Mouse (Mus musculus): ENCODE measurements around the gene Flnb. TPM values are rescaled to one million over a fixed set of nuclear protein-coding genes. Genes with fewer than 3 reads are reported as not detected.

Flnb gene
- polyA plus RNA-seq, 1 experiment from 2014 or later, result 22.7 TPM

DNA sequence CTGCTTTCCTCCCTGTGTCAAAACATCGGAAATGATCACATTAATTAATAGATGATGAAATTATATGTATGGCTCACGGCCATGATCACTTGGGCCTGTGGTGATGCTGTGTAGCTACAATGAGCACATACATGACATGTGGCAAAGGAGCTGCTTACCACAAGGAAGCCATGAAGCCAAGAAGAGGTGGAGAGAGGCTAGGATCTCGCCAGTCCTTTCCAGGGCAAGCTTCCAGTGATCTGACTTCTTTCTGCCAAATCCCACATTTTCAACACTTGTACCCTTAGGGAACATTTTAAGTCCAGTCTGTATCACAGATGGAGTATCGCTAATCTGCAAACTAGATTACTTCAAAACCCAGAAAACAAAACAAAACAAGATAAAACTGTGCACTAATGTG lies 67.1 kb downstream of the Flnb start:
- WGBS, result 78% methylated on average over 4 of the region's 4 CpGs
- Histone ChIP-seq H3K36me3 (peaks cover 55% of the 10 kb centered on the region), H3K27ac (replicated peaks) (no peak overlapping the region), H3K27me3 (no peaks in the 10 kb centered on the region), H3K4me3 (replicated peaks) (no peak overlapping the region), H3K9ac (no peak overlapping the region), H3K4me2 (replicated peaks) (no peak overlapping the region), H3K4me1 (peaks cover 21% of the 10 kb centered on the region), H3K9me3 (replicated peaks) (no peaks in the 10 kb centered on the region)
- ATAC-seq (ENCODE audit: insufficient number of reproducible peaks, low FRiP score, low TSS enrichment, low read depth), result no peak

DNA sequence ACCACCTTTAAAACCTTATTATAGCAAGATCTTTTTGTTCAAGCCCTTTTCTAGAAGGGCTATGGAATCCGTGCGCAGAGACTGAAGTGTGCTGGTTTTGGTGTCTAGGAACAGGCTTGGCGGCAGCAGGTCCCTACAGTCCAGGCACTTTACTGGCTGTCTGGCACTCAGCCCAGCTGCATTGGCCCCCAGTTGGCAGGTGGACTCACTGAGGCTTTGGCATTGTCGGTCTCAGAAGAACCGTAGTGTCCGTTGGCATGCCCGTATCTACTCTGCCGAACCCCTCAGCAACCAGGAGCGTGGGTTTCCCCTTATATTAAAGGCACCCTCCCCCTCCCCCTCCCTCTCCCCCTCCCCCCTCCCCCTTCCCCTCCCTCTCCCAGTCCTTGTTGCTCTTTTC lies 67.8 kb downstream of the Flnb start:
- Histone ChIP-seq H3K27ac (replicated peaks) (no peak overlapping the region), H3K4me2 (replicated peaks) (no peak overlapping the region), H3K9me3 (replicated peaks) (no peaks in the 10 kb centered on the region), H3K36me3 (peaks cover 52% of the 10 kb centered on the region), H3K9ac (no peak overlapping the region), H3K4me3 (replicated peaks) (no peak overlapping the region), H3K4me1 (peaks cover 23% of the 10 kb centered on the region), H3K27me3 (no peaks in the 10 kb centered on the region)
- ATAC-seq (ENCODE audit: insufficient number of reproducible peaks, low FRiP score, low TSS enrichment, low read depth), result no peak
- WGBS, result 84% methylated on average over 9 of the region's 9 CpGs

DNA sequence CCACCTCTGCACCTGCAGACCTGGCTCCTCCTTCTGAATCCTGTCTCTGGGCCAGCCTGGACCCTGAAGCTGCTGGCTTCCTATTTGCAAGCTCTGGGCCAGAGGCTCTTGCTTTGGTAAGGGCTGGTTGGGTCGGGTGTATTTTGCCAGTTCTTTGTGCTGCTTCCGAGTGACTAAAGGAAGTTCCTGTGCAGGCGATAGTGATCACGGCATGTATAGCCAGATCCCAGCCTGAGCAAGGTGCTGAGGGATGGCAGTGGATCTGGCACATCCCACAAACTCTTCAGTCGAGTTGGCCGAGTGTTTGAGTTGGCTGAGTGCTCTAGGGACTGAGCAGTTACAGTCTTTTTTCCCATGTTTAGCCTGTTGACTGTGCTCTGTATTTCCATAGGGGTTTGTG lies 68.3 kb downstream of the Flnb start:
- no peak overlapping the region for H3K27ac ChIP-seq (replicated peaks)
- ATAC-seq (ENCODE audit: insufficient number of reproducible peaks, low FRiP score, low TSS enrichment, low read depth), result no peak

DNA sequence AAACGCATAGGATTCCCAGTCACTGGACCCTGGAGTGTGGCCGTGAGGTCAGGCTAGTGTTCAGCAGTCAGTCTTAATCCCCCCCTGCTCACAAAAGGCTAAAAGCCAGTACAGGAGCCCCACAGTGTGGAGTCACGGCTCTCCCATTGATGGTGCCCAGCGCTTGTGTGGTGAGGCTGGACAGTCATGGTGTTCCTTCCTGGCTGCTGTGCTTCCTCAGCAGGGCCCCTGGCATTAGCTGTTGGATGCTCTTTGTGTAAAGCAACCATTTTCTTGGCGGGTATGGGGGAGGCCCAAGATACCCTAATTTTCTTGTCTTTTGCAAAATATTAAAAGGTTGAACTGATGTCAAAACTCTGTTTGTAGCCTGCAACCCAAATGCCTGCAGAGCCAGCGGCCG lies 69.4 kb downstream of the Flnb start:
- H3K9me3 ChIP-seq (replicated peaks), result no peaks in the 10 kb centered on the region
- ATAC-seq (ENCODE audit: insufficient number of reproducible peaks, low FRiP score, low TSS enrichment, low read depth), result no peak
- H3K4me2 ChIP-seq (replicated peaks), result no peak overlapping the region
- H3K4me3 ChIP-seq (replicated peaks), result no peak overlapping the region
- peaks cover 54% of the 10 kb centered on the region for H3K36me3 ChIP-seq
- H3K27ac ChIP-seq (replicated peaks), result no peak overlapping the region
- no peaks in the 10 kb centered on the region for H3K27me3 ChIP-seq
- no peak overlapping the region for H3K9ac ChIP-seq
- H3K4me1 ChIP-seq, result peaks cover 23% of the 10 kb centered on the region
- WGBS, result 90% methylated on average over 7 of the region's 7 CpGs

More for the DNA sequence above, 68.3 kb downstream of the Flnb start:
- peaks cover 56% of the 10 kb centered on the region for H3K36me3 ChIP-seq
- no peak overlapping the region for H3K4me2 ChIP-seq (replicated peaks)
- H3K4me3 ChIP-seq (replicated peaks), result no peak overlapping the region
- H3K4me1 ChIP-seq, result peaks cover 23% of the 10 kb centered on the region
- H3K9ac ChIP-seq, result no peak overlapping the region
- WGBS, result 84% methylated on average over 6 of the region's 6 CpGs
- H3K27me3 ChIP-seq, result no peaks in the 10 kb centered on the region
- no peaks in the 10 kb centered on the region for H3K9me3 ChIP-seq (replicated peaks)

DNA sequence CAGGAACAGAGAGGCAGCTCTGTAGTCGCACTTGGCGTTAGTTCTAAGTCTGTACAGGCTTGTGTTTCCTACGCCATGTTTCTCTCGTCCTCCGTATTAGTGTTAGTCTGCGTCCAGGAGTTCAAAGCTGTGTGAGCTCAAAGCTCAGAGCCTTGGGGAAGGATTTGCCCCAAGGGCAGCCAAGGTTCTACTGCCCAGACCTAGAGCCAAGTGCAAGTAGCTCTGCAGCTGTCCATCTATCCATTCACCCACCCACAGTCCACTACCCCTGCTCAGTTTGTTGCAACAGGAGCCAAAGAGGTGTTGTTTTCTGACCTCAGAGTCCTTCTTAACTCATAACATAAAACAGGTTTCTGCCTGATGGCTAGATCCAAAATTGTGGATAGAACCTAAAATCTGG lies 70.5 kb downstream of the Flnb start:
- 74% methylated on average over 6 of the region's 6 CpGs for WGBS
- Histone ChIP-seq H3K27ac (replicated peaks) (peak overlapping the region; percentile 94), H3K4me3 (replicated peaks) (no peak overlapping the region), H3K36me3 (peaks cover 55% of the 10 kb centered on the region), H3K4me2 (replicated peaks) (no peak overlapping the region), H3K9me3 (replicated peaks) (no peaks in the 10 kb centered on the region), H3K4me1 (peaks cover 23% of the 10 kb centered on the region), H3K9ac (no peak overlapping the region), H3K27me3 (no peaks in the 10 kb centered on the region)
- ATAC-seq (ENCODE audit: insufficient number of reproducible peaks, low FRiP score, low TSS enrichment, low read depth), result no peak

DNA sequence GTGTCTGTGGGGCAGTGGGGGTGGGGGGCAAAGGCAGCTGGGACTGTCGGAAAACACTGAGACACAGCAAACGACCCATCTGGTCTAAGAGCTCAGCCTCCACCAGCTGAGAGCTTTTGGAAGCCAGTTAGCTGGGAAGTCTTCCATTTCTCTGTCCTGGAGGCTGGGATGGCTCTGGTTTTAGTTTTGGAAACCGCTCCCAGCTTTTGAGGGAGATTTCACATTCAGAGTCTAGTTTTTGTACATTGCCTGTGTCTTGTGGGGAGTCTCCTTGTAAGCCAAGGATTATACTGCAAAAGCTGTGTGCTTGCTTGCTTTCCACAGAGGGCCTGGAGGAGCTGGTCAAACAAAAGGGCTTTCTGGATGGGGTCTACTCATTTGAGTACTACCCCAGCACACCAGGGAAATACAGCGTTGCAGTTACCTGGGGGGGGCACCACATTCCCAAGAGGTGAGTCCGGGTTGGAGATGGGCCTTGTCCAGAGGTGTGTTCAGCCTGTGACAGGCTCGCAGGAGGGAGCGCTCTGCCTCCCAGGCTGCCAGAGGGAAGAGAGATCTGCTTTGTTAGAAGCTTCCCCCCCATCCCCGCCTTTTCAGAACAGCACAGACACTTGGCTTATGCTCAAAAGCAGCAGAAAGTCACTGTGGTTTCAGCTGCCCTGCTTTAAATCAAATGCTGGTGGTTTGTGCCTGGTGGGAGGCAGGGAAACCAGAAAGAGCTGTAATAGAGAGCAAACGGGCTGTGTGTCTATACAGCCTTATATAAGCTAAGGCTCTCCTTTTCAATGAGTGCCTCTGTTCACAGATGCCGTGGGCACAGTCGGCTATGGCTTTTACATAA lies 71.3 kb downstream of the Flnb start:
- H3K9ac ChIP-seq, result no peak overlapping the region
- H3K36me3 ChIP-seq, result peaks cover 56% of the 10 kb centered on the region
- ATAC-seq (ENCODE audit: insufficient number of reproducible peaks, low FRiP score, low TSS enrichment, low read depth), result peak; percentile 83

DNA sequence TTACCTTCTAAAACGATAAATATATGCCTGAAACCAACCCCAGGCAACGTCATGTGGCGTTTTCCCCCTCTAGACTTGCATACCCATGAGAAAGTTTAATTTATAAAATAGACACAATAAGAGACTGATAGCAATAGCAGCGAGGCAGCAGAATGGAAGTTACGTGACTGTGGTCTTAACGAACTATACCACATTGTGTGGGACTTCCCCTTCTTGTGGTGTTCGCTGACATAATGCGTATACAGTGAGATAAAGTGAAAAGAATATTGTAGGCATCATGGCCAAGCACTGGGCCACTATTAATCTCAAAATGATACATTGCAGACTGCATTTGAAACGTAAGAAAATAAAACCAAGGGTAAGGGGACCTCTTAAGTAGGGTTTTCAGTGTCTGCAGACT lies 72.1 kb downstream of the Flnb start:
- Histone ChIP-seq H3K4me3 (replicated peaks) (no peak overlapping the region), H3K27me3 (no peaks in the 10 kb centered on the region), H3K27ac (replicated peaks) (peak overlapping the region; percentile 94), H3K9ac (no peak overlapping the region), H3K9me3 (replicated peaks) (no peaks in the 10 kb centered on the region), H3K36me3 (peaks cover 56% of the 10 kb centered on the region), H3K4me2 (replicated peaks) (no peak overlapping the region), H3K4me1 (peaks cover 23% of the 10 kb centered on the region)
- no peak for ATAC-seq (ENCODE audit: insufficient number of reproducible peaks, low FRiP score, low TSS enrichment, low read depth)
- WGBS, result 59% methylated on average over 9 of the region's 9 CpGs

More for the DNA sequence above, 71.3 kb downstream of the Flnb start:
- Histone ChIP-seq H3K9me3 (replicated peaks) (no peaks in the 10 kb centered on the region), H3K27ac (replicated peaks) (peak overlapping the region; percentile 94), H3K27me3 (no peaks in the 10 kb centered on the region), H3K4me1 (peaks cover 23% of the 10 kb centered on the region), H3K4me2 (replicated peaks) (0 out of 2 replicates have a peak overlapping the region, but pooled peaks have one; percentile 19), H3K4me3 (replicated peaks) (no peak overlapping the region)
- 35% methylated on average over 11 of the region's 11 CpGs for WGBS

DNA sequence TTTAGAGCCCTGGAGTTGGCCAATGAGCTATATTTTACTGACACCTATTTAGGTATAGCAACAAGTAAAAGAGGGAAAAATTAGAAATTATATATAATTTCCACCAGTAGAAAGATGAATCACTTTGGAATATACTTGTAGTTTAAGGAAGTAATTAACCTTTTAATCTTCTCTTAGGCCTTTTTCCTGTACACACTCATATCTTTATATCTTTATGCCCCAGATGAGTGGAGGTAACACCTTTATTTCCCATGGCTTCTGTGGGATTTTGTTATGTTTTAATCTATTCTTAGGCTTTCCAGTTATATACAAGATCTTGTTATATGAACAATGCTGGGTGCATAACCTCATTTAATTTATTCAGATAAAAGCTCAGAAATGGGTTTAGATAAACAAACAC lies 73.6 kb downstream of the Flnb start:
- Histone ChIP-seq H3K4me1 (peaks cover 26% of the 10 kb centered on the region), H3K4me2 (replicated peaks) (no peak overlapping the region), H3K27ac (replicated peaks) (no peak overlapping the region), H3K4me3 (replicated peaks) (no peak overlapping the region), H3K27me3 (no peaks in the 10 kb centered on the region), H3K9ac (no peak overlapping the region), H3K36me3 (peaks cover 57% of the 10 kb centered on the region), H3K9me3 (replicated peaks) (no peaks in the 10 kb centered on the region)
- ATAC-seq (ENCODE audit: insufficient number of reproducible peaks, low FRiP score, low TSS enrichment, low read depth), result no peak

DNA sequence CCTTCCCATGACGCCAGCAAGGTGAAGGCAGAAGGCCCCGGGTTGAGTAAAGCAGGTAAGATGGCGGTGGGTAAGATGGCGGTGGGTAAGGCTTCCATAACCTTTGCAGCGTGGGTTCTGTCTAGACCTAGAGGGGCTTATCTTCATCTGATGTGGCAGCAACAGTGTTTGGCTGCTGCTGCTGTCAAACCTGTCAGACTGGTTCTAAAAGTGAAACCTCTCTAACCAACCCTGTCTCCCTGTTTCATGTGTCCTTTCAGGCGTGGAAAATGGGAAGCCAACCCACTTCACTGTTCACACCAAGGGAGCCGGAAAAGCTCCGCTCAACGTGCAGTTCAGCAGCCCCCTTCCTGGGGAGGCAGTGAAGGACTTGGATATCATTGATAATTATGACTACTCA lies 78.4 kb downstream of the Flnb start:
- H3K36me3 ChIP-seq, result peaks cover 59% of the 10 kb centered on the region
- H3K27me3 ChIP-seq, result no peaks in the 10 kb centered on the region
- H3K9ac ChIP-seq, result no peak overlapping the region
- no peak overlapping the region for H3K4me3 ChIP-seq (replicated peaks)
- peak overlapping the region; percentile 58 for H3K27ac ChIP-seq (replicated peaks)
- H3K9me3 ChIP-seq (replicated peaks), result no peaks in the 10 kb centered on the region
- no peak overlapping the region for H3K4me2 ChIP-seq (replicated peaks)
- ATAC-seq (ENCODE audit: insufficient number of reproducible peaks, low FRiP score, low TSS enrichment, low read depth), result no peak
- H3K4me1 ChIP-seq, result peaks cover 23% of the 10 kb centered on the region
- 75% methylated on average over 9 of the region's 9 CpGs for WGBS

DNA sequence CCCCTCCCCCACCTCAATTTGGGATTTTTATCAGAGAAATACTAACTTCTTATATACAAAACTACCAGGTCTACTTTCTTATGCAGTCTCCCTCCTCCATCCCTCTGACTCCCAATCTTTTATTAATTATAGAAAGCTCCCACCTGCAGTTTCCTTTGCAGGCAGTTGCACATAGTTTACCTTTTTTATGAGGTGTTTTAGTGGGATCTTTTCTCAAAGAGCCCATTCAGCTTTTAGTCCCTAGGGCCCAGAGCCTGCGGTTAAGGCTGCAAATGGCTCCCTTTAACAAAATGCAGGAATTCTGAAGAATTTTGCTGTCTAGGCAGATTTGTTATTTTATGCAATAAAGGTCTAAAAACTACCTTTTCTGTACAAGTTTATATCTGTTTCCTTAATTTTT lies 78.9 kb downstream of the Flnb start:
- ATAC-seq (ENCODE audit: insufficient number of reproducible peaks, low FRiP score, low TSS enrichment, low read depth), result no peak
- Histone ChIP-seq H3K27me3 (no peaks in the 10 kb centered on the region), H3K9ac (no peak overlapping the region), H3K9me3 (replicated peaks) (no peaks in the 10 kb centered on the region), H3K4me3 (replicated peaks) (no peak overlapping the region), H3K36me3 (peaks cover 58% of the 10 kb centered on the region), H3K4me1 (peaks cover 29% of the 10 kb centered on the region), H3K27ac (replicated peaks) (peak overlapping the region; percentile 58; the same call in 1 of the 2 replicates), H3K4me2 (replicated peaks) (no peak overlapping the region)
- 81% methylated on average over 1 of the region's 1 CpGs for WGBS

DNA sequence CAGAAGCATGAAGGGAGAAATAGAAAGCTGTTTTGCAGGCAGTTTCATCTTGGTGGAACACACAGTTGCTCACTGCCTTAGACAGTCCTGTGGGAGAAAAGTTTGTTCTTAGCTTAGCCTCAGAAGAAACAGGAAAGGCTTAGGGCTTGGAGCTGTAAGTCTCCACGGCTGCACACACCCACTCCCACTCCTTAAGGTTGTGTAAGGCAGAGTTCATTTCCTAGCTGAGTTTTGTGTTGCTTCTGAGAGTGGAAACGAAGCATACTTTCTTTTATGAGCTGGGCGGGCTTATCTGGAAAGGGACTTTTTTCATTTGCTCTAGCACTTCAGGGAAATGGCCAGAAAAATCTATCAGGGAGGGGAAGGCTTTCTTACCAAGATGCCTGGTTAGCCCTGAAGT lies 82.2 kb downstream of the Flnb start:
- H3K36me3 ChIP-seq, result peaks cover 47% of the 10 kb centered on the region
- no peak for ATAC-seq (ENCODE audit: insufficient number of reproducible peaks, low FRiP score, low TSS enrichment, low read depth)
- H3K27me3 ChIP-seq, result no peaks in the 10 kb centered on the region
- no peak overlapping the region for H3K4me3 ChIP-seq (replicated peaks)
- no peak overlapping the region for H3K4me2 ChIP-seq (replicated peaks)
- peak overlapping the region; percentile 72 for H3K27ac ChIP-seq (replicated peaks)
- H3K9ac ChIP-seq, result no peak overlapping the region
- 48% methylated on average over 3 of the region's 3 CpGs for WGBS
- H3K9me3 ChIP-seq (replicated peaks), result no peaks in the 10 kb centered on the region
- H3K4me1 ChIP-seq, result peaks cover 34% of the 10 kb centered on the region
